Mouse (Mus musculus) kidney, embryonic 14.5 days (tissue): ENCODE measurements at regions not wholly inside any gene's neighbourhood (a gene's known extent, or its start where the extent isn't known, plus 50 kb on each side); places are given as distances from the start of the nearest gene placed in this dataset.

Source experiments
- ATAC-seq: fragments of 200-750 bp; cut with Nextera tagmentation; 2 replicates; pipeline ENCODE4 v1.8.0; 2017; ENCODE audit warnings: moderate number of reproducible peaks, mild to moderate bottlenecking, moderate TSS enrichment, moderate library complexity; ENCODE audit not compliant: low FRiP score, low TSS enrichment
- H3K27ac ChIP-seq: fragments of 300-500 bp; sonication (generic); 2 replicates; pipeline ENCODE4 v1.5.1; 2014; ENCODE audit warnings: low read depth, mild to moderate bottlenecking, low read length, moderate library complexity, mixed read lengths
- H3K27me3 ChIP-seq: fragments of 300-500 bp; sonication (generic); 2 replicates; pipeline ENCODE4 v1.6.1; 2014; ENCODE audit warnings: mild to moderate bottlenecking, low read length; ENCODE audit not compliant: control insufficient read depth, insufficient read depth
- H3K36me3 ChIP-seq: fragments of 300-500 bp; sonication (generic); 2 replicates; pipeline ENCODE4 v1.6.1; 2014; ENCODE audit warnings: low read length, mixed read lengths; ENCODE audit not compliant: control insufficient read depth, insufficient read depth
- H3K4me1 ChIP-seq: fragments of 300-500 bp; sonication (generic); 2 replicates; pipeline ENCODE4 v1.6.1; 2014; ENCODE audit warnings: low read length, mixed read lengths; ENCODE audit not compliant: control insufficient read depth, insufficient read depth
- H3K4me2 ChIP-seq: fragments of 300-500 bp; sonication (generic); replicated peaks from 2 replicates; pipeline ENCODE4 v1.6.1; 2014; ENCODE audit warnings: low read depth, mild to moderate bottlenecking, low read length
- H3K4me3 ChIP-seq: fragments of 300-500 bp; sonication (generic); 2 replicates; pipeline ENCODE4 v1.5.1; 2014; ENCODE audit warnings: mild to moderate bottlenecking, low read length
- H3K9ac ChIP-seq: fragments of 300-500 bp; sonication (generic); 2 replicates; pipeline ENCODE4 v1.6.1; 2014; ENCODE audit warnings: low read depth, mild to moderate bottlenecking, low read length, moderate library complexity
- H3K9me3 ChIP-seq: fragments of 300-500 bp; sonication (generic); 2 replicates; pipeline ENCODE4 v1.6.1; 2016; ENCODE audit warnings: low read length; ENCODE audit not compliant: control insufficient read depth
- WGBS: fragments of 180-500 bp; shearing (Covaris S2); extraction: QIAGEN DNeasy Blood & Tissue Kit; methylation state at CpG from one replicate; pipeline ENCODE4 v1.1.7; 2014; 5-methylcytosine and 5-hydroxymethylcytosine counted together

- ATAC-seq: no peak
- H3K9ac ChIP-seq: no peak overlapping the region
- WGBS: 68% methylated on average over 7 of the region's 7 CpGs
Measured at GRCm38 (mm10) chr4:67589976-67590727, 762.8 kb downstream of the Tlr4 start.

GRCm38 (mm10) chr4:67607166-67607565 is 779.8 kb downstream of the Tlr4 start:
- no peak overlapping the region for H3K4me3 ChIP-seq
- no peak overlapping the region for H3K9ac ChIP-seq
- no peaks in the 10 kb centered on the region for H3K9me3 ChIP-seq
- no peaks in the 10 kb centered on the region for H3K27me3 ChIP-seq
- no peak overlapping the region for H3K27ac ChIP-seq
- H3K4me2 ChIP-seq: no peak overlapping the region
- H3K36me3 ChIP-seq: no peaks in the 10 kb centered on the region
- ATAC-seq: no peak
- H3K4me1 ChIP-seq: no peaks in the 10 kb centered on the region

More at GRCm38 (mm10) chr4:67589976-67590727, 762.8 kb downstream of the Tlr4 start:
- Histone ChIP-seq H3K4me2 (no peak overlapping the region), H3K4me1 (no peaks in the 10 kb centered on the region), H3K36me3 (no peaks in the 10 kb centered on the region), H3K27ac (no peak overlapping the region), H3K27me3 (no peaks in the 10 kb centered on the region), H3K9me3 (no peaks in the 10 kb centered on the region), H3K4me3 (no peak overlapping the region)

- Histone ChIP-seq H3K9ac (no peak overlapping the region), H3K4me3 (no peak overlapping the region), H3K9me3 (no peaks in the 10 kb centered on the region), H3K27ac (no peak overlapping the region), H3K4me2 (no peak overlapping the region), H3K27me3 (no peaks in the 10 kb centered on the region), H3K4me1 (no peaks in the 10 kb centered on the region), H3K36me3 (no peaks in the 10 kb centered on the region)
- 77% methylated on average over 5 of the region's 5 CpGs for WGBS
- ATAC-seq: no peak
Measured at GRCm38 (mm10) chr4:67614486-67615067, 787.2 kb downstream of the Tlr4 start.

GRCm38 (mm10) chr4:67626641-67627040 is 799.3 kb downstream of the Tlr4 start:
- Histone ChIP-seq H3K9ac (no peak overlapping the region), H3K4me3 (no peak overlapping the region), H3K36me3 (no peaks in the 10 kb centered on the region), H3K27me3 (no peaks in the 10 kb centered on the region), H3K9me3 (no peaks in the 10 kb centered on the region), H3K27ac (no peak overlapping the region), H3K4me1 (no peaks in the 10 kb centered on the region), H3K4me2 (no peak overlapping the region)
- no peak for ATAC-seq

- 60% methylated on average over 2 of the region's 2 CpGs for WGBS
- H3K27me3 ChIP-seq: no peaks in the 10 kb centered on the region
Measured at GRCm38 (mm10) chr4:67646090-67646489, 818.7 kb downstream of the Tlr4 start.

GRCm38 (mm10) chr4:67662122-67662521 is 834.7 kb downstream of the Tlr4 start:
- H3K4me3 ChIP-seq: no peak overlapping the region
- WGBS: 59% methylated on average over 3 of the region's 3 CpGs
- no peaks in the 10 kb centered on the region for H3K27me3 ChIP-seq
- H3K27ac ChIP-seq: no peak overlapping the region
- no peak overlapping the region for H3K9ac ChIP-seq
- H3K4me2 ChIP-seq: no peak overlapping the region
- H3K9me3 ChIP-seq: no peaks in the 10 kb centered on the region
- H3K36me3 ChIP-seq: no peaks in the 10 kb centered on the region
- no peaks in the 10 kb centered on the region for H3K4me1 ChIP-seq
- ATAC-seq: no peak

More at GRCm38 (mm10) chr4:67646090-67646489, 818.7 kb downstream of the Tlr4 start:
- Histone ChIP-seq H3K9ac (no peak overlapping the region), H3K36me3 (no peaks in the 10 kb centered on the region), H3K9me3 (no peaks in the 10 kb centered on the region), H3K4me2 (no peak overlapping the region), H3K27ac (no peak overlapping the region), H3K4me1 (no peaks in the 10 kb centered on the region), H3K4me3 (no peak overlapping the region)
- ATAC-seq: no peak

GRCm38 (mm10) chr4:67673961-67674360 is 846.6 kb downstream of the Tlr4 start:
- no peak for ATAC-seq
- Histone ChIP-seq H3K27me3 (no peaks in the 10 kb centered on the region), H3K4me2 (no peak overlapping the region), H3K4me3 (no peak overlapping the region), H3K36me3 (no peaks in the 10 kb centered on the region), H3K9ac (no peak overlapping the region), H3K9me3 (no peaks in the 10 kb centered on the region), H3K27ac (no peak overlapping the region), H3K4me1 (no peaks in the 10 kb centered on the region)
- 77% methylated on average over 1 of the region's 1 CpGs for WGBS

GRCm38 (mm10) chr4:67677589-67677988 is 850.2 kb downstream of the Tlr4 start:
- no peak overlapping the region for H3K27ac ChIP-seq
- H3K36me3 ChIP-seq: no peaks in the 10 kb centered on the region
- no peaks in the 10 kb centered on the region for H3K27me3 ChIP-seq
- no peak overlapping the region for H3K4me2 ChIP-seq
- 92% methylated on average over 1 of the region's 1 CpGs for WGBS
- H3K9ac ChIP-seq: no peak overlapping the region
- H3K4me3 ChIP-seq: no peak overlapping the region
- no peaks in the 10 kb centered on the region for H3K4me1 ChIP-seq
- ATAC-seq: no peak
- no peaks in the 10 kb centered on the region for H3K9me3 ChIP-seq

- H3K4me3 ChIP-seq: no peak overlapping the region
- no peak overlapping the region for H3K4me2 ChIP-seq
- no peaks in the 10 kb centered on the region for H3K4me1 ChIP-seq
- H3K27me3 ChIP-seq: no peaks in the 10 kb centered on the region
- H3K9ac ChIP-seq: no peak overlapping the region
- no peak for ATAC-seq
- no peaks in the 10 kb centered on the region for H3K36me3 ChIP-seq
- H3K9me3 ChIP-seq: no peaks in the 10 kb centered on the region
- H3K27ac ChIP-seq: no peak overlapping the region
Measured at GRCm38 (mm10) chr4:67698438-67698837, 871.1 kb downstream of the Tlr4 start.
